In genomic region chr1:155205822-155206660, GRCm38 (mm10) we compare ENCODE assay signal across 9 mouse cellular contexts. TPM values are rescaled to one million over a fixed set of nuclear protein-coding genes. Genes with fewer than 3 reads are reported as not detected.
A peak's percentile ranks its signal among the peaks of the same experiment; 100 is the strongest.
DNase-seq lines count a peak whose midpoint lies in the region; ATAC-seq and TF ChIP-seq lines count a peak whose summit lies in the region.
"Had no signal": no experiment of that assay in that cellular context is flagged by ENCODE, and none has a peak within 500 bp of the region (broad histone marks: within the 10 kb centered on the region; RNA-seq: fewer than 3 reads in every experiment).

No protein-coding gene starts in this region.

- peak overlapping the region; percentile 20; the same call in 1 of the 2 replicates for H3K27ac ChIP-seq in hindbrain, embryonic 16.5 days (ENCODE audit: low read depth, low read length)
- no peak overlapping the region for H3K27ac ChIP-seq in stomach, postnatal 0 days (replicated peaks)
- H3K27ac ChIP-seq: liver, embryonic 15.5 days had no signal

- H3K27me3 ChIP-seq in hindbrain, embryonic 16.5 days (replicated peaks; ENCODE audit: control insufficient read depth, insufficient read depth, low read length): no peaks in the 10 kb centered on the region
- H3K27me3 ChIP-seq in stomach, postnatal 0 days (ENCODE audit: control insufficient read depth, insufficient read depth, low read length): no peaks in the 10 kb centered on the region
- H3K27me3 ChIP-seq: liver, embryonic 15.5 days had no signal

- H3K4me2 ChIP-seq in hindbrain, embryonic 16.5 days (ENCODE audit: low read length): no peak overlapping the region
- H3K4me2 ChIP-seq in stomach, postnatal 0 days (replicated peaks; ENCODE audit: low read depth): no peak overlapping the region
- H3K4me2 ChIP-seq: liver, embryonic 15.5 days had no signal

- peak overlapping the region; percentile 15; the same call in 1 of the 2 replicates for H3K9ac ChIP-seq in hindbrain, embryonic 16.5 days (ENCODE audit: low read depth, low read length)
- H3K9ac ChIP-seq in stomach, postnatal 0 days (ENCODE audit: low read length): no peak overlapping the region
- H3K9ac ChIP-seq: liver, embryonic 15.5 days had no signal

- H3K9me3 ChIP-seq in hindbrain, embryonic 16.5 days (ENCODE audit: control insufficient read depth, low read length): no peaks in the 10 kb centered on the region
- H3K9me3 ChIP-seq in stomach, postnatal 0 days (ENCODE audit: control insufficient read depth, low read length): no peaks in the 10 kb centered on the region
- H3K9me3 ChIP-seq: liver, embryonic 15.5 days had no signal

- no peak overlapping the region for H3K4me3 ChIP-seq in hindbrain, embryonic 16.5 days (ENCODE audit: low read length)
- H3K4me3 ChIP-seq in stomach, postnatal 0 days (ENCODE audit: low read depth, low read length): no peak overlapping the region
- H3K4me3 ChIP-seq: liver, embryonic 15.5 days had no signal

- DNase-seq in cerebellum, postnatal 10 days: peak; percentile 69 to 75
- DNase-seq in cerebellum, postnatal 36 days: no peak
- peak; percentile 30 to 35 for DNase-seq in right cerebral cortex, postnatal 10 days (ENCODE audit: low spot score in 2 of 2)
- DNase-seq in right cerebral cortex, adult 18-20 months: no peak
- no peak for DNase-seq in stomach, postnatal 0 days (ENCODE audit: low spot score)
- DNase-seq in thymus, postnatal 36 days: no peak
- no peak for DNase-seq in right cerebral cortex, adult 2 months (ENCODE audit: low spot score in 2 of 2)

- TF ChIP-seq CTCF in stomach, postnatal 0 days (IDR thresholded peaks at IDR 0.05; ENCODE audit: low read depth): peak; percentile 36

- peaks cover 49% of the 10 kb centered on the region for H3K4me1 ChIP-seq in hindbrain, embryonic 16.5 days (ENCODE audit: control insufficient read depth, insufficient read depth, low read depth, low read length)
- no peaks in the 10 kb centered on the region for H3K4me1 ChIP-seq in stomach, postnatal 0 days (replicated peaks; ENCODE audit: control insufficient read depth, insufficient read depth)

- H3K36me3 ChIP-seq in hindbrain, embryonic 16.5 days (ENCODE audit: control insufficient read depth, insufficient read depth, low read length): peaks cover 2% of the 10 kb centered on the region
- peaks cover 3% of the 10 kb centered on the region; the same call in 1 of the 2 replicates for H3K36me3 ChIP-seq in stomach, postnatal 0 days (ENCODE audit: control insufficient read depth, insufficient read depth, low read length)

- 43% methylated on average over 19 of the region's 19 CpGs for WGBS in hindbrain, embryonic 16.5 days
- WGBS in stomach, postnatal 0 days: 52% methylated on average over 19 of the region's 19 CpGs

- no peak for TF ChIP-seq EP300 in stomach, postnatal 0 days (optimal IDR thresholded peaks at IDR 0.05)

- no peak for ATAC-seq in hindbrain, embryonic 16.5 days
- no peak for ATAC-seq in stomach, postnatal 0 days (ENCODE audit: low FRiP score, low TSS enrichment)

RNA-seq across cellular contexts. Expression of gene BC034090, which starts 38.2 kb away (rescaled TPM):
- 6.0 and 6.1 TPM in 2 replicates for polyA plus RNA-seq in hindbrain, embryonic 16.5 days (2015; fragmentation: Nextera tagmentation; extraction: Ambion mirVana)
- 1.6 TPM in 2 replicates for polyA plus RNA-seq in stomach, postnatal 0 days (2015; fragmentation: Nextera tagmentation; extraction: Ambion mirVana)

RNA-seq across cellular contexts. Expression of gene Stx6, which starts 47.5 kb away (rescaled TPM):
- 82.9 and 93.7 TPM in 2 replicates for polyA plus RNA-seq in hindbrain, embryonic 16.5 days (2015; fragmentation: Nextera tagmentation; extraction: Ambion mirVana)
- 36.6 and 39.0 TPM in 2 replicates for polyA plus RNA-seq in stomach, postnatal 0 days (2015; fragmentation: Nextera tagmentation; extraction: Ambion mirVana)

RNA-seq across cellular contexts. Expression of gene Mr1, which starts 59.4 kb away (rescaled TPM):
- 2.1 and 2.5 TPM in 2 replicates for polyA plus RNA-seq in hindbrain, embryonic 16.5 days (2015; fragmentation: Nextera tagmentation; extraction: Ambion mirVana)
- polyA plus RNA-seq in stomach, postnatal 0 days (2015; fragmentation: Nextera tagmentation; extraction: Ambion mirVana): 4.2 and 4.3 TPM in 2 replicates

Comparison
In these comparisons a context has a peak if more than half of its experiments do, and no peak if none do; other contexts are left out.
1. DNase-seq: peak in cerebellum, postnatal 10 days (2 of 2) and right cerebral cortex, postnatal 10 days (2 of 2); none in cerebellum, postnatal 36 days (0 of 2), right cerebral cortex, adult 18-20 months (single experiment), stomach, postnatal 0 days (single experiment), thymus, postnatal 36 days (0 of 2) and right cerebral cortex, adult 2 months (0 of 2).